Mouse (Mus musculus) erythroid progenitor cell, adult 5-6 weeks (primary cell): Measurements from ENCODE around the gene Abhd14a. TPM values are rescaled to one million over a fixed set of nuclear protein-coding genes. Genes with fewer than 3 reads are reported as not detected.

Experiments
- ATAC-seq: replicated peaks from 2 replicates; pipeline ENCODE4 v1.8.0; 2016; ENCODE audit warnings: moderate number of reproducible peaks, mild to moderate bottlenecking, moderate TSS enrichment, inconsistent platforms; ENCODE audit not compliant: poor library complexity, low FRiP score, severe bottlenecking
- total RNA-seq, 2 experiments: library from RNA; stranded (forward) in 1 of 2; stranded (reverse) in 1 of 2; fragments of 150-400 nt in 1 of 2; fragments of 186-747, 209-891 nt in 1 of 2; gene quantifications; 2 replicates each; pipeline versions ENCODE4 v1.2.3 to v1.2.4; 2015 to 2017; ENCODE audit warnings: low replicate concordance in 2 of 2

Abhd14a gene
- total RNA-seq, 2 experiments from 2014 or later = 2.0 to 3.4 TPM

- ATAC-seq = no peak
Measured at GRCm38 (mm10) chr9:106454071-106454761, 6.7 kb upstream of the Abhd14a start.

- 0 out of 2 replicates have a peak, but pooled peaks have one; percentile 21 for ATAC-seq
Measured at GRCm38 (mm10) chr9:106453271-106454070, 6.0 kb upstream of the Abhd14a start, which contains the start of gene Pcbp4. Gene Pcbp4 (plus strand): TSS chr9:106453291.

- no peak for ATAC-seq
Measured at GRCm38 (mm10) chr9:106452821-106453220, 5.3 kb upstream of the Abhd14a start.

- no peak for ATAC-seq
Measured at GRCm38 (mm10) chr9:106452351-106452750, 4.9 kb upstream of the Abhd14a start.

- ATAC-seq = no peak
Measured at GRCm38 (mm10) chr9:106451899-106452298, 4.4 kb upstream of the Abhd14a start.

GRCm38 (mm10) chr9:106451298-106451697 is 3.8 kb upstream of the Abhd14a start:
- ATAC-seq = no peak

- ATAC-seq = no peak
Measured at GRCm38 (mm10) chr9:106450661-106451060, 3.2 kb upstream of the Abhd14a start.

- ATAC-seq = no peak
Measured at GRCm38 (mm10) chr9:106449947-106450346, 2.5 kb upstream of the Abhd14a start.

GRCm38 (mm10) chr9:106448498-106449031 is 1.1 kb upstream of the Abhd14a start:
- peak; percentile 33; the same call in 1 of the 2 replicates for ATAC-seq

- ATAC-seq = no peak
Measured at GRCm38 (mm10) chr9:106447951-106448350, 473 bp upstream of the Abhd14a start.

GRCm38 (mm10) chr9:106444836-106445235 is 2.6 kb downstream of the Abhd14a start:
- ATAC-seq = no peak

GRCm38 (mm10) chr9:106442680-106443079 is 4.8 kb downstream of the Abhd14a start:
- no peak for ATAC-seq

GRCm38 (mm10) chr9:106436566-106436965 is 10.9 kb downstream of the Abhd14a start:
- ATAC-seq = no peak

- no peak for ATAC-seq
Measured at GRCm38 (mm10) chr9:106433389-106433788, 14.1 kb downstream of the Abhd14a start.

GRCm38 (mm10) chr9:106430015-106430264 is 17.5 kb downstream of the Abhd14a start:
- 0 out of 2 replicates have a peak, but pooled peaks have one; percentile 5 for ATAC-seq

GRCm38 (mm10) chr9:106429221-106430014 is 18.1 kb downstream of the Abhd14a start, which contains the start of gene Rpl29:
Gene Rpl29 (plus strand): TSS chr9:106429454.
- ATAC-seq = peak; percentile 92

GRCm38 (mm10) chr9:106428719-106429220 is 18.7 kb downstream of the Abhd14a start:
- peak; percentile 52 for ATAC-seq

- peak; percentile 83 for ATAC-seq
Measured at GRCm38 (mm10) chr9:106421865-106422160, 25.7 kb downstream of the Abhd14a start.

- peak; percentile 8; the same call in 1 of the 2 replicates for ATAC-seq
Measured at GRCm38 (mm10) chr9:106421033-106421864, 26.2 kb downstream of the Abhd14a start.
